Mouse (Mus musculus) heart, adult 2 months (tissue): Measurements from ENCODE around the gene Ssh2. TPM values are rescaled to one million over a fixed set of nuclear protein-coding genes. Genes with fewer than 3 reads are reported as not detected.
A peak's percentile ranks its signal among the peaks of the same experiment; 100 is the strongest.

Experiments used
- DNase-seq, 2 experiments: peaks; one replicate each; pipeline ENCODE4 v3.0.0; 2021
- H3K27ac ChIP-seq: fragments of 200-600 bp; 2 replicates; pipeline ENCODE4 v1.8.1; 2022
- H3K27me3 ChIP-seq: fragments of 200-500 bp; 2 replicates; pipeline ENCODE4 v1.6.1; 2012; ENCODE audit warnings: mild to moderate bottlenecking, low read length, inconsistent platforms, mixed read lengths; ENCODE audit not compliant: control insufficient read depth, insufficient read depth
- H3K36me3 ChIP-seq: fragments of 200-500 bp; 2 replicates; pipeline ENCODE4 v1.6.1; 2012; ENCODE audit warnings: low read length, inconsistent platforms; ENCODE audit not compliant: control insufficient read depth, insufficient read depth
- H3K4me1 ChIP-seq: fragments of 200-500 bp; 2 replicates; pipeline ENCODE4 v1.6.1; 2011; ENCODE audit warnings: low read length; ENCODE audit not compliant: control insufficient read depth, insufficient read depth
- H3K4me3 ChIP-seq: fragments of 200-600 bp; 2 replicates; pipeline ENCODE4 v1.8.1; 2022
- H3K79me2 ChIP-seq: fragments of 200-500 bp; replicated peaks from 2 replicates; pipeline ENCODE4 v1.6.1; 2012; ENCODE audit warnings: mild to moderate bottlenecking, inconsistent platforms, low read length, moderate library complexity, mixed read lengths; ENCODE audit not compliant: control insufficient read depth, insufficient read depth
- H3K9ac ChIP-seq: fragments of 200-500 bp; 2 replicates; pipeline ENCODE4 v1.6.1; 2012; ENCODE audit warnings: low read depth, mild to moderate bottlenecking, control low read depth, inconsistent platforms, low read length, mixed read lengths
- CTCF ChIP-seq: fragments of 200-600 bp; IDR thresholded peaks from 2 replicates; pipeline ENCODE4 v1.8.1; 2022; ENCODE audit warnings: antibody characterized with exemption, mild to moderate bottlenecking, moderate library complexity
- EP300 ChIP-seq: fragments of 200-500 bp; IDR thresholded peaks from 2 replicates; pipeline ENCODE4 v1.6.1; 2011; ENCODE audit warnings: low read depth, low read length, control low read depth; ENCODE audit not compliant: insufficient read depth
- POLR2A ChIP-seq: fragments of 200-500 bp; IDR thresholded peaks from 2 replicates; pipeline ENCODE4 v1.6.1; 2011; ENCODE audit warnings: mild to moderate bottlenecking, low read depth, low read length, control low read depth; ENCODE audit not compliant: insufficient read depth
- WGBS: fragments of 180-500 bp; shearing (Covaris S2); methylation state at CpG from one replicate; pipeline ENCODE4 v1.1.7; 2018; 5-methylcytosine and 5-hydroxymethylcytosine counted together
- intact Hi-C: fragments of 180-260 bp; cut with DNase I; formaldehyde crosslinking; loops from one replicate; pipeline ENCODE4 v1.15.1; 2025
- polyA plus RNA-seq: library from polyadenylated mRNA; depleted of rRNA; stranded (reverse); fragments of >200 nt; gene quantifications from 2 replicates; pipeline ENCODE4 v1.2.3, GENCODE M21; 2012
- total RNA-seq, 2 experiments: library from RNA; stranded (reverse); gene quantifications; 2 replicates each; pipeline ENCODE4 v1.2.3; 2021

Gene Ssh2
- total and polyA plus RNA-seq, 3 experiments, result 22.6 to 76.5 (median 73.7) TPM

- H3K4me1 ChIP-seq, result peaks cover 16% of the 10 kb centered on the region
- intact Hi-C loops, result loop anchor here (2.0 to 10.0 kb wide), 3 partner anchors 13 to 367 kb away; partner anchors contain the start of gene Ssh2
- H3K36me3 ChIP-seq, result peaks cover 18% of the 10 kb centered on the region
- peak overlapping the region; percentile 75 for H3K4me3 ChIP-seq
- H3K27ac ChIP-seq, result peak overlapping the region; percentile 98
- WGBS, result 5% methylated on average over 6 of the region's 6 CpGs
- no peak for DNase-seq
- no peaks in the 10 kb centered on the region for H3K27me3 ChIP-seq
- peak overlapping the region; percentile 97 for H3K9ac ChIP-seq
- H3K79me2 ChIP-seq, result no peaks in the 10 kb centered on the region
- TF ChIP-seq CTCF (no peak), POLR2A (no peak), EP300 (no peak)
Observed at GRCm38 (mm10) chr11:77461856-77462255, 245.8 kb downstream of the Ssh2 start.

GRCm38 (mm10) chr11:77462283-77463100 is 246.4 kb downstream of the Ssh2 start, which contains the start of gene Coro6:
Gene Coro6 (plus strand): TSS chr11:77462411.
- WGBS, result 1% methylated on average over 73 of the region's 73 CpGs
- H3K4me3 ChIP-seq, result peak within 1 kb of the TSS; percentile 75
- H3K4me1 ChIP-seq, result peaks cover 16% of the 10 kb centered on the region
- intact Hi-C loops, result loop anchor here (2.0 to 10.0 kb wide), 3 partner anchors 14 to 368 kb away; partner anchors contain the start of gene Ssh2
- peaks cover 12% of the 10 kb centered on the region; the same call in 1 of the 2 replicates for H3K36me3 ChIP-seq
- peak within 1 kb of the TSS; percentile 97 for H3K9ac ChIP-seq
- DNase-seq, result peak; percentile 90 to 92
- H3K79me2 ChIP-seq, result no peaks in the 10 kb centered on the region
- TF ChIP-seq POLR2A (peak; percentile 60), CTCF (peak; percentile 44), EP300 (peak; percentile 17; the same call in 1 of the 2 replicates)
- H3K27ac ChIP-seq, result peak within 1 kb of the TSS; percentile 98
- H3K27me3 ChIP-seq, result no peaks in the 10 kb centered on the region

- no peaks in the 10 kb centered on the region for H3K27me3 ChIP-seq
- H3K4me1 ChIP-seq, result peaks cover 16% of the 10 kb centered on the region
- H3K27ac ChIP-seq, result peak overlapping the region; percentile 98
- peak overlapping the region; percentile 75 for H3K4me3 ChIP-seq
- H3K9ac ChIP-seq, result peak overlapping the region; percentile 97
- DNase-seq, result no peak
- intact Hi-C loops, result loop anchor here (2.0 to 10.0 kb wide), 3 partner anchors 14 to 368 kb away; partner anchors contain the start of gene Ssh2
- 14% methylated on average over 8 of the region's 8 CpGs for WGBS
- H3K36me3 ChIP-seq, result peaks cover 9% of the 10 kb centered on the region; the same call in 1 of the 2 replicates
- H3K79me2 ChIP-seq, result no peaks in the 10 kb centered on the region
- 0 out of 2 replicates have a peak, but pooled peaks have one; percentile 44 for TF ChIP-seq POLR2A
- TF ChIP-seq CTCF, result no peak
- TF ChIP-seq EP300, result no peak
Observed at GRCm38 (mm10) chr11:77463101-77463445, 247.0 kb downstream of the Ssh2 start.

- WGBS, result 54% methylated on average over 10 of the region's 10 CpGs
- H3K36me3 ChIP-seq, result peaks cover 9% of the 10 kb centered on the region; the same call in 1 of the 2 replicates
- peaks cover 16% of the 10 kb centered on the region for H3K4me1 ChIP-seq
- peak overlapping the region; percentile 75; the same call in 1 of the 2 replicates for H3K4me3 ChIP-seq
- H3K79me2 ChIP-seq, result no peaks in the 10 kb centered on the region
- H3K27ac ChIP-seq, result peak overlapping the region; percentile 98
- DNase-seq, result no peak
- intact Hi-C loops, result loop anchor here (2.0 to 10.0 kb wide), 3 partner anchors 15 to 369 kb away; partner anchors contain the start of gene Ssh2
- TF ChIP-seq CTCF, result no peak
- TF ChIP-seq EP300, result no peak
- TF ChIP-seq POLR2A, result no peak
- peak overlapping the region; percentile 97 for H3K9ac ChIP-seq
- H3K27me3 ChIP-seq, result no peaks in the 10 kb centered on the region
Observed at GRCm38 (mm10) chr11:77463786-77464185, 247.7 kb downstream of the Ssh2 start.

- no peak overlapping the region for H3K4me3 ChIP-seq
- 47% methylated on average over 4 of the region's 4 CpGs for WGBS
- peaks cover 16% of the 10 kb centered on the region for H3K4me1 ChIP-seq
- H3K79me2 ChIP-seq, result no peaks in the 10 kb centered on the region
- DNase-seq, result peak; percentile 51 to 68
- intact Hi-C loops, result loop anchor here (5.0 to 10.0 kb wide), 2 partner anchors 247 to 370 kb away; partner anchors contain the start of gene Ssh2
- H3K9ac ChIP-seq, result no peak overlapping the region; the same call in 1 of the 2 replicates
- peak overlapping the region; percentile 98 for H3K27ac ChIP-seq
- no peaks in the 10 kb centered on the region for H3K27me3 ChIP-seq
- H3K36me3 ChIP-seq, result peaks cover 9% of the 10 kb centered on the region; the same call in 1 of the 2 replicates
- TF ChIP-seq POLR2A, result peak; percentile 39; the same call in 1 of the 2 replicates
- no peak for TF ChIP-seq CTCF
- TF ChIP-seq EP300, result 0 out of 2 replicates have a peak, but pooled peaks have one; percentile 18
Observed at GRCm38 (mm10) chr11:77464684-77465083, 248.6 kb downstream of the Ssh2 start.

- intact Hi-C loops, result loop anchor here (10.0 kb wide), 1 partner anchor 370 kb away; no protein-coding TSS in a partner anchor
- peaks cover 9% of the 10 kb centered on the region; the same call in 1 of the 2 replicates for H3K36me3 ChIP-seq
- TF ChIP-seq POLR2A (no peak), EP300 (no peak), CTCF (no peak)
- no peaks in the 10 kb centered on the region for H3K79me2 ChIP-seq
- no peak overlapping the region for H3K4me3 ChIP-seq
- peaks cover 16% of the 10 kb centered on the region for H3K4me1 ChIP-seq
- 79% methylated on average over 3 of the region's 3 CpGs for WGBS
- no peaks in the 10 kb centered on the region for H3K27me3 ChIP-seq
- H3K9ac ChIP-seq, result no peak overlapping the region; the same call in 1 of the 2 replicates
- H3K27ac ChIP-seq, result peak overlapping the region; percentile 98
- DNase-seq, result no peak
Observed at GRCm38 (mm10) chr11:77465111-77465510, 249.0 kb downstream of the Ssh2 start.
